Mouse (Mus musculus) ES-E14 (cell line): ENCODE data around the gene Krba1. TPM values are rescaled to one million over a fixed set of nuclear protein-coding genes. Genes with fewer than 3 reads are reported as not detected.

Source experiments
- DNase-seq: peaks from one replicate; pipeline ENCODE4 v3.0.0-alpha.2; 2013; ENCODE audit warnings: low read depth, low spot score
- H3K27ac ChIP-seq: 2 replicates; pipeline ENCODE4 v1.5.1; 2012; ENCODE audit warnings: low read depth, mild to moderate bottlenecking, low read length, moderate library complexity, mixed read lengths; ENCODE audit not compliant: poor library complexity, insufficient read depth, severe bottlenecking
- H3K36me3 ChIP-seq: 2 replicates; pipeline ENCODE4 v1.6.1; 2012; ENCODE audit warnings: mild to moderate bottlenecking, low read length, moderate library complexity, mixed read lengths; ENCODE audit not compliant: control insufficient read depth, poor library complexity, insufficient read depth, severe bottlenecking
- H3K4me1 ChIP-seq, 2 experiments: fragments of 150-350 bp in 1 of 2; sonication (generic) in 1 of 2; 2 replicates each; pipeline ENCODE4 v1.6.1; 2012; ENCODE audit warnings: low read length in 2 of 2, mild to moderate bottlenecking in 1 of 2, mixed read lengths in 1 of 2; ENCODE audit not compliant: control insufficient read depth in 2 of 2, insufficient read depth in 2 of 2, poor library complexity in 1 of 2
- H3K4me3 ChIP-seq, 2 experiments: fragments of 150-350 bp in 1 of 2; sonication (generic) in 1 of 2; 2 replicates each; pipeline ENCODE4 v1.5.1; 2012; ENCODE audit warnings: low read length in 2 of 2, low read depth in 1 of 2, mild to moderate bottlenecking in 1 of 2, mixed read lengths in 1 of 2; ENCODE audit not compliant: insufficient read depth in 1 of 2, poor library complexity in 1 of 2, severe bottlenecking in 1 of 2
- H3K9ac ChIP-seq: 2 replicates; pipeline ENCODE4 v1.6.1; 2012; ENCODE audit warnings: low read depth, mild to moderate bottlenecking, low read length, mixed read lengths; ENCODE audit not compliant: poor library complexity, insufficient read depth, severe bottlenecking
- H3K9me3 ChIP-seq: fragments of 150-350 bp; sonication (generic); 2 replicates; pipeline ENCODE4 v1.6.1; 2012; ENCODE audit warnings: low read depth, mild to moderate bottlenecking, low read length; ENCODE audit not compliant: control insufficient read depth, insufficient read depth
- CHD2 ChIP-seq: IDR thresholded peaks from 2 replicates; pipeline ENCODE4 v1.6.1; 2014; ENCODE audit warnings: mild to moderate bottlenecking, low read depth, low read length, inconsistent platforms
- in situ Hi-C, 2 experiments: fragments of 600-800 bp; cut with MboI; formaldehyde crosslinking; loops; one replicate each; pipeline ENCODE4 v1.15.1; 2025; ENCODE audit warnings: low sequenced_read_pairs in 2 of 2, inconsistent platforms in 1 of 2; ENCODE audit not compliant: unreplicated experiment in 2 of 2
- total RNA-seq: library from RNA; depleted of rRNA; stranded (reverse); fragments of 300-350 nt; gene quantifications from 2 replicates; pipeline ENCODE4 v1.2.3, GENCODE M21; 2012; rRNA removed

Krba1 gene
- total RNA-seq, 1 experiment = 22.8 TPM

DNA sequence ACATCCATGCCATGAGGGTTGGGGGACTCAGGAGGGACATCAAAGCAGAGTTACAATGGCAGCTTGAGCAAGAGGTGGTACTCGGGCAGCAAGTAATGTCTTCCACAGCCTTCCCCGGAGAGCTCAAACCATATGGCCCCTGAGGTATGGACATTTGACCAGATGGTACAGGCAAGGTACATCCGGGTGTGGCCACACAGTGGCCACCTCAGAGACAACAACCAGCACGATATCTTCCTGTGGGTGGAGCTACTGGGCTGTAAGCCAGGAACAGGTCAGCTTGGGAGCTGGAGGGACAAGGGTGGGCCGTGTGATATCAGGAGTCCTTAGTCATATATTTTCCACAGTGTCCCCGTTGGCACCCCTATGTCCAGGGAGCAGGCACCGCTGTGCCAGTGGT, 72.1 kb downstream of the Krba1 start:
- in situ Hi-C loops = no loop called here
- no peak overlapping the region for H3K9ac ChIP-seq
- no peak for TF ChIP-seq CHD2
- H3K9me3 ChIP-seq = no peaks in the 10 kb centered on the region
- DNase-seq = no peak
- H3K4me1 ChIP-seq = no peaks in the 10 kb centered on the region
- no peaks in the 10 kb centered on the region for H3K36me3 ChIP-seq
- no peak overlapping the region for H3K27ac ChIP-seq
- no peak overlapping the region for H3K4me3 ChIP-seq

Other genes starting within 250 kb of the Krba1 start
- gene Zfp467, start 50.2 kb downstream of the Krba1 start, total RNA-seq = 0.53 and 1.3 TPM in 2 replicates
- gene Sspo, start 52.6 kb downstream of the Krba1 start, total RNA-seq = 0.27 and 1.2 TPM in 2 replicates
- gene Atp6v0e2, start 142.0 kb downstream of the Krba1 start, total RNA-seq = 13.5 and 15.9 TPM in 2 replicates
- 2.0 and 5.1 TPM in 2 replicates for gene Lrrc61, start 159.2 kb downstream of the Krba1 start, total RNA-seq
- 0.18 and 0.42 TPM in 2 replicates for gene Rarres2, start 177.2 kb downstream of the Krba1 start, total RNA-seq
- gene Gm45021, start 194.0 kb downstream of the Krba1 start, total RNA-seq = not detected in 2 replicates
- gene Repin1, start 198.3 kb downstream of the Krba1 start, total RNA-seq = 17.4 and 22.8 TPM in 2 replicates
- gene Gm44965, start 198.4 kb downstream of the Krba1 start, total RNA-seq = not detected in 2 replicates
- gene Zfp775, start 206.5 kb downstream of the Krba1 start, total RNA-seq = 3.5 and 3.8 TPM in 2 replicates
- gene AI854703, start 231.2 kb downstream of the Krba1 start, total RNA-seq = 0.67 and 0.90 TPM in 2 replicates